Mouse (Mus musculus) cortical plate, adult 2 months (tissue): ENCODE measurements around the gene F12. TPM values are rescaled to one million over a fixed set of nuclear protein-coding genes. Genes with fewer than 3 reads are reported as not detected.
"Not testable (repeated sequence)": the region's sequence is repeated elsewhere in the genome, so short reads cannot be mapped to it uniquely, and the experiment has no call there.

Experiments used
- H3K27ac ChIP-seq: fragments of 200-500 bp; 2 replicates; pipeline ENCODE4 v1.5.1; 2012; ENCODE audit warnings: low read length, control low read depth, inconsistent platforms; ENCODE audit not compliant: insufficient read depth
- H3K4me1 ChIP-seq: fragments of 200-500 bp; 2 replicates; pipeline ENCODE4 v1.6.1; 2011; ENCODE audit warnings: low read length; ENCODE audit not compliant: control insufficient read depth, insufficient read depth
- H3K4me3 ChIP-seq: fragments of 200-500 bp; 2 replicates; pipeline ENCODE4 v1.5.1; 2011; ENCODE audit warnings: mild to moderate bottlenecking, low read length, control low read depth; ENCODE audit not compliant: insufficient read depth
- CTCF ChIP-seq: fragments of 200-500 bp; IDR thresholded peaks from 2 replicates; pipeline ENCODE4 v1.5.1; 2011; ENCODE audit warnings: mild to moderate bottlenecking, control low read depth, low read length; ENCODE audit not compliant: insufficient read depth; ENCODE audit errors: extremely low read depth
- POLR2A ChIP-seq: fragments of 200-500 bp; IDR thresholded peaks from 2 replicates; pipeline ENCODE4 v1.6.1; 2011; ENCODE audit warnings: mild to moderate bottlenecking, low read length, control low read depth; ENCODE audit not compliant: insufficient read depth; ENCODE audit errors: extremely low read depth
- polyA plus RNA-seq: library from polyadenylated mRNA; depleted of rRNA; stranded (reverse); fragments of >200 nt; gene quantifications from 2 replicates; pipeline ENCODE4 v1.2.3, GENCODE M21; 2012

The F12 gene
- polyA plus RNA-seq, 1 experiment = 0.63 TPM

- peak overlapping the region; percentile 77 for H3K4me3 ChIP-seq
- peaks cover 5% of the 10 kb centered on the region for H3K4me1 ChIP-seq
- TF ChIP-seq POLR2A (no peak), CTCF (no peak)
- H3K27ac ChIP-seq = no peak overlapping the region
Observed at GRCm38 (mm10) chr13:55443799-55444285, 17.2 kb upstream of the F12 start.

GRCm38 (mm10) chr13:55437111-55437629 is 10.6 kb upstream of the F12 start:
- not testable (repeated sequence) for H3K4me3 ChIP-seq, H3K27ac ChIP-seq, H3K4me1 ChIP-seq

GRCm38 (mm10) chr13:55431889-55432685 is 5.5 kb upstream of the F12 start:
- H3K4me1 ChIP-seq = no peaks in the 10 kb centered on the region
- TF ChIP-seq CTCF (no peak), POLR2A (no peak)
- H3K4me3 ChIP-seq = no peak overlapping the region
- no peak overlapping the region for H3K27ac ChIP-seq

GRCm38 (mm10) chr13:55430566-55430965 is 4.0 kb upstream of the F12 start:
- TF ChIP-seq CTCF (no peak), POLR2A (no peak)
- H3K4me1 ChIP-seq = no peaks in the 10 kb centered on the region
- H3K27ac ChIP-seq = no peak overlapping the region
- no peak overlapping the region for H3K4me3 ChIP-seq

GRCm38 (mm10) chr13:55429226-55429888 is 2.8 kb upstream of the F12 start:
- H3K4me1 ChIP-seq = no peaks in the 10 kb centered on the region
- no peak overlapping the region for H3K4me3 ChIP-seq
- TF ChIP-seq POLR2A = no peak
- TF ChIP-seq CTCF = no peak
- no peak overlapping the region for H3K27ac ChIP-seq

GRCm38 (mm10) chr13:55420933-55421800 is 5.4 kb downstream of the F12 start:
- TF ChIP-seq CTCF (peak; percentile 65), POLR2A (no peak)
- Histone ChIP-seq H3K27ac (no peak overlapping the region), H3K4me3 (peak overlapping the region; percentile 9), H3K4me1 (no peaks in the 10 kb centered on the region)

- H3K4me1 ChIP-seq = no peaks in the 10 kb centered on the region
Observed at GRCm38 (mm10) chr13:55420018-55420932, 6.3 kb downstream of the F12 start.

GRCm38 (mm10) chr13:55419142-55419541 is 7.5 kb downstream of the F12 start:
- no peak overlapping the region for H3K27ac ChIP-seq
- no peaks in the 10 kb centered on the region for H3K4me1 ChIP-seq
- H3K4me3 ChIP-seq = no peak overlapping the region
- TF ChIP-seq CTCF = no peak
- no peak for TF ChIP-seq POLR2A

More at GRCm38 (mm10) chr13:55420018-55420932, 6.3 kb downstream of the F12 start:
- no peak overlapping the region; the same call in 1 of the 2 replicates for H3K4me3 ChIP-seq
- no peak overlapping the region for H3K27ac ChIP-seq
- no peak for TF ChIP-seq CTCF
- TF ChIP-seq POLR2A = no peak
